Mouse (Mus musculus) ZHBTc4 (cell line): ENCODE data around the gene Mboat1.

ENCODE experiments used
- DNase-seq: peaks from one replicate; pipeline ENCODE4 v3.0.0-alpha.2; 2011; ENCODE audit warnings: low read depth, low spot score

Mboat1 gene

DNA sequence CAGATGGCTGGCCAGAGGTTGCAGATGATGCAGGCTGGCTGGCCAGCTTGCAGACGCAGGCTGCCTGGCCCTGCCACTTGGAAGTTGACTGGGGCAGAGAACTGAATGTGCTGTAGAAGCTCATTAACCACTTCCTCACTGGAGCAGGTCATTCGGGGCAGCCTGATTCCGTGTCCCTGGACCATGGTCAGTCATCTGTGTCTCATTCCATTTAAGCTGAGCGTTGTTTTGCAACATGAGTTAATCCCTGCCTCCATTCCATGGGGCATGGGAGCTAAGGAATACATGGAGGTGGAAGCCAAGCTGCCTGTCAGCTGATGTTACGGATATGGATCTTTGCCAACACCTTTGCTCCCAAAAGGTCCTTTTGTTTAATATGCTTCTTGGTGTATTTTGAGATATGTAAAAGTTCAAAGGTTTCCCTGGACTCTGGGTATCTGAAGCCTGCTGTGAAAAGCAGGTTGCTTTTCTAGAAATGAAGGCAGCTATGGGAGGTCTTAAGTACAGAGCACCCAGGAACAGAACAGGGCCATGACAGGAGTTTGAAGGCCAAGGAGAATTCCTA lies 114.1 kb downstream of the Mboat1 start:
- DNase-seq, result no peak

DNA sequence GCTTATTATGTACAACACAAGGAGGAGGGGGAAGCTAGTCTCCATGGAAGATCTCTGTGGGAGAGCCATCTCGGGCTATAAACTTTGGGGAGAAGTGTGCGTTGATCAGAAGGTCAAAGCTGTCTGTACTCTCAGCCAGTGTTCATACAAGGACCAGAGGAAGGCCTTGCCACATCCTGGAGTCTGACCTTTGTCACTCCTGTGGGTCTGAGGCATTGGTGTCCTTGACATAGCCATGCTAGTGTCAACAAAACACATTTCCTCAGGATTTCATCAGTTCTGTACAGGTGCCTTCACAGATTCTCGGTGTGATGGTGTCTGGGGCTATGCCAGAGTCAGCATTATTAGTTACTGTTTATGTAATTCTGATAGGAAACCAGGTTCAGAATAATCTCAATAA lies 115.1 kb downstream of the Mboat1 start:
- no peak for DNase-seq

DNA sequence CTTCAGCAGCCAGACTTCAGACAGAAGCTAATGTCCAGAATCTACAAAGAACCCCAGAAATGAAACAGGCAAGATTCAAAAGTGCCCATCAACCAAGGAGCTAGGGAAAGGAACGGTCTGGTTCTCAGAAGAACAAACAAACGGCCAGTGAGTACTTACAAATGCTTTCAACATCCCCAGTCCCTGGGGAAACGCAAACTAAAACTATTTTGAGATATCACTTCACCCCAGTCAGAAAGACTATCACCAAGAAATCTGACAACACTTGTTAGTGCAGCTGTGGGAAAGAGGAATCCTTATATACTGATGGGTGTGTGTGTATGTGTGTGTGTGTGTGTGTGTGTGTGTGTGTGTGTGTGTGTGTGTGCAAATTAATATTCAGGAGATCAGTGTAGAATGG lies 116.4 kb downstream of the Mboat1 start:
- no peak for DNase-seq

DNA sequence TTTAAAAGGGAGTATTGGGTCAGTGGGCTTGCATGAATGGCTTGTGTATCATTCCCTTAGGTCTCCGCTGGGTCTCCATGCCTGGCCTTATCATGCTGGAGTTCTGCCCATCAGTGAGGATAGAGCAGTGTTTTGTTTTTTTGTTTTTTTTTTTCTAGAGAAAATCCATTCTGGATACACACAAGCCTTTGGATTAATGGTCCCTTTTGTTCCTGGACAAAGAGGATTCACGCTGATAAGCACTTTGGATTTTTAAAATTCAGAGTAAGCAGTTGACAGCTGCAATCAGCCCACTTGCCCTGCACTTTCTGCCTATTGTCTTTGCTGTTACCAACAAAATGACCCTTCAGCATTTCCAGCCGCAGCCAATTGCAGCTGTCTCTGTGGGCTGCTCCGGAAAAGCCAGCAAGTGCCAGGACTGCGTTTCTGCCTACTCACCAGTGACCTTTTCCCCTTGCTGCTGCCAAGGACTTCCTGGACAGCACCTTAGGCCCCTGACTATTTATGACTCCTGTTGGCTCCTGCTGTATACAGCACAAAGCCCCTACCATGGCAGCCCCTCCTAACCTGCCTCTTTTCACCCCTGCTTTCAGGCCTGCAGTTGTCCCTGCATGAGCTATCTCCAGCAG lies 117.5 kb downstream of the Mboat1 start:
- peak; percentile 36 for DNase-seq

DNA sequence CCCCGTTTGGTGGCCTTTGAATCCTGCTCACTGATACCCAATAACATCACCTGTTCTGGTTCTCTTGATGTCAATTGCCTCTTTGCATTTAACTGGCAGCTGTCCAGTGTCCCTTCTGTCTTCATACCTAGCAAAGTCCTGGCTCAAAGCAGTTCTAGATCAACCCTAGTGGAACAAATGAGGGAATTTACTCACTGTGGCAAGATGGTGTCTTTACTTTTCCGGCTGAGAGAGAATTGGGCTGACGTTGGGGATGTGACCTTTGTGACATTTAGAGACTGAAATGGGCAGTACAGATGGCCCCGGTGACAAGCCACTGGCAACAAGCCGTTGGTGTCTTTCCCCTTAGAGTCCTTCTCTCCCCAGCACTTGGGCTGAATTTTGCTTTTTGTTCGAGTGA lies 118.1 kb downstream of the Mboat1 start:
- no peak for DNase-seq

DNA sequence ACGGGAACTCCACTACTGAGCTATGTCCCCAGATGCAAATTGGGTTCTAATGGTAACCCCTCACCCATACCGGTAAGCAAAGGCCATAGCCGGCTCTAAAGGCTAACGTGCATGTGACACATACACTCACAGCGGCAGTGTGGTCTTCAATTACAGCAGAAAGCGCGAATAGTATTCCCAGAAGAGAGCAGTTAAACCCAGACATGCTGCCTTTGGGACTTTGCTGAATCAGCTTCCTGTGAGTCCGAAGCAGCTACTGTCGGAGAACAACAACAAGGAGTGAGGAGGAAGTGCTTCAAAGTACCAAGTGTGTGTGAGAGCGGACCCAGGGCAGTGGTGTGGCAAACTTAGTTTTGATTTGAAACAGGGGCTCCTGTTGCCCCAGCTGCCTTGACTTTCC lies 122.5 kb downstream of the Mboat1 start:
- DNase-seq, result no peak

DNA sequence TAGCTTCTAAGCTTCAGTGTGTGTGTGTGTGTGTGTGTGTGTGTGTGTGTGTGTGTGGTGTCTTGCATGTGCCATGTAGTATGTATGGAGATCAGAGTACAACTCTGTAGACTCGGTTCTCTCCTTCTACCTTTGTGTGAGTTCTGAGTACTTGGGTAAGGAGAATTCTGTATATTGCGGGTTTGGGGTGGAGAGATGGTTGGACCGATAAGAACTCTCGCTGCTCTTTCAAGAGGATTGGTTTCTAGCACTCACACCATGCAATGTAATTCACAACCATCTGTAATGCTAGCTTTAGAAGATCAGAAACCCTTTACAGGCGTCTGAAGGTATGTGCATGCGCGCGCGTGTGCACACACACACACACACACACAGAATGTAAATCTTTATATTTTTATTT lies 123.0 kb downstream of the Mboat1 start:
- no peak for DNase-seq

DNA sequence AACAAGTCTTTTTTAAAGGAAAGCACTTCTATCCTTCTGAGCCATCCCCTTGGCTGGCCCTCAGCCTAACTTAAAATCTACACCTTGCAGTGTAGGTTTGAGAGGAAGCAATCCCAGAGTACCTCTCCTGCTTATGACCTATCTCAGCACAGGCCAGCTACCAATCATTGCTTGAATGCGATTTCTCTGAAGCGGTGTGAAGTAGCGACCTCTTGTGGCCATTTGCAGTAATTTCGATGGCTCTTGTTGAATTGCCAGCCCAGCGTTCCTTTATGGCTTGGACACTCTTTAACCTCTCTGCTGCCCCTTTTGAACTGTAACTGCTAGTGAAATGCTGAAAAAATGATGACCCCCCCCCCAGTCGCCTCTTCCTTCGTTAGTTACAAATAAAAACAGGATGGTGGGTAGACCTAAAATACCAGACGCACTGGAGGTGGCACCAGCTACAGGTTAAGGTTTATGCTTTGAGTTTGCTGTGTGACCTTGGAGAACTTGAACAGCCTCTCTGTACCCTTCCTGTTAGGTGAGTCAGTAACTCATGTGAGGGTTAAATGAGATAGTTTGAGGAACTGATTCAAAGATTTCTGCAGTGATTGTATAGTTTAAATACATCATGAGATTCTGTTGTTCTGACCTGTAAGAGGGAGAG lies 123.7 kb downstream of the Mboat1 start:
- peak; percentile 89 for DNase-seq

DNA sequence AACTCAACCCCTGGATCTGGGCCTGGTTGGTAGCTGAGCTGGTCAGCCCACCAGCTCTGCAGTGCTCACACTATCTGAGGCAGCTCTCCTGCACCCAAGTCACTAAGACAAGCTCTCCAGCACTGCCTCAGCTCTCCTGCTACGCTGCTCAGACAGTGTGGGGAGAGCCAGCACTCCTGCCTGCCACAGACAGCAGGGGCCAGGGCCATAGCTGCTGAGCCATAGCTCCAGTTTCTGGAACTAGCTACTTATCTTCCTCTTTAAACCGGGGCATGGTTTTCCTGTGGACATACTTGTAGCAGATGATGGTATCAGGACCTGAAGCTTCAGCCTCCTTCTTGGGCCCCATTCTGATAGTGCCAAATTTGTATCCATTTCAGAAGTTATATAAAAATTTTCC lies 127.4 kb downstream of the Mboat1 start:
- no peak for DNase-seq

DNA sequence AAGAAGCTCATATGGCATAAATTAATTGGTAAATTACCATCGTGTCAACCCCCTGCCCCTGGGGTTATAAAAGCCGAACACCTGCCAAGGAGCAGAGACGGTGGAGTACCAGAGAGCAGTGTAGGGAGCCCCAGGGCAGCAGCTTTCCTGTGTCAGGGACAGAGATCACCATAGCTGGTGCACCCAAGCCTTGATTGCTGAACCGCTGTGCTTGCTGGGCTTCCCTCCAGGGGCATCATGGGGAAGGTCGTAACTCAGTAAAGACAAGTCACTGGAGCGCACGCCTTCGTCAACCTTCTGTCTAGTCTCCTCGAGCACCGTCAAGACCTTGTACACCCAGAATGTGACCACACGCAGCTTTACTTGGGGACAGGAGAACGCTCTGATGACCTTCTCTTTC lies 128.0 kb downstream of the Mboat1 start:
- no peak for DNase-seq

DNA sequence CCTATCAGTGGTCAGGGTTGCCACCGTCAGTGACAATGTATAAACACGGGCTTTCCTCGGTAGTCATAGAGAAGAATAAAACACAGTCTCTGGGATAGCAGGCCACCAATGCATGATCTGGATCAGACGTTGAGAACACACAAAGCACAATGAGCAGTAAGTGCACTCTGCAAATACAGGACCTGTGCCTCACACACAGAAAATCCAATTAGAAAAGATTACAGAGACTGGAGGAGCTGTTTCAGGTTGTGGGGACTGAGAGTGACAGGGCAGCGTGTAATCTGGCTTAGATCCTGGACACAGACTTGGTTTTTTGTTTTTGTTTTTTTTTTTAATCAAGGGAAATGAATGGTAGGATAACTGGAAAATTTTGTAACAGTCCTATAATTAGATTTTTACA lies 128.5 kb downstream of the Mboat1 start:
- no peak for DNase-seq

DNA sequence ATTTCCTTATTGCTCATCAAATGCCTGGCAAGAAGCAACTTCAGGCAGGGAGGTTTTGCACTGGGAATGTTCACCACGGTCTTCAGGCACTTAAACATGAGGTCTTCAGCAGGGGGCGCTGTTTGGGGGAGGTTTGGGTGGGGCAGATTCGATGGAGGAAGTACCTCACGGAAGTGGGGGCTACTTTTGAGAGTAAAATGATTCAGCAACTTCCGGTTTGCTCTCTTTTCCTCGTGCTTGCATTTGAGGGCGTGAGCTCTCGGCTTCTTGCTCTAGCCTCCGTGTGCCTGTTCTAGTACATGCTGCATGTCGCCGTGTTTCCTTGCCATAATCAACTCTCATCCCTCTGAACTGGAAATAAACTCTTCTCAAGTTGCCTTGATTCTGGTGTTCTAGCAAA lies 129.7 kb downstream of the Mboat1 start:
- DNase-seq, result peak; percentile 59

DNA sequence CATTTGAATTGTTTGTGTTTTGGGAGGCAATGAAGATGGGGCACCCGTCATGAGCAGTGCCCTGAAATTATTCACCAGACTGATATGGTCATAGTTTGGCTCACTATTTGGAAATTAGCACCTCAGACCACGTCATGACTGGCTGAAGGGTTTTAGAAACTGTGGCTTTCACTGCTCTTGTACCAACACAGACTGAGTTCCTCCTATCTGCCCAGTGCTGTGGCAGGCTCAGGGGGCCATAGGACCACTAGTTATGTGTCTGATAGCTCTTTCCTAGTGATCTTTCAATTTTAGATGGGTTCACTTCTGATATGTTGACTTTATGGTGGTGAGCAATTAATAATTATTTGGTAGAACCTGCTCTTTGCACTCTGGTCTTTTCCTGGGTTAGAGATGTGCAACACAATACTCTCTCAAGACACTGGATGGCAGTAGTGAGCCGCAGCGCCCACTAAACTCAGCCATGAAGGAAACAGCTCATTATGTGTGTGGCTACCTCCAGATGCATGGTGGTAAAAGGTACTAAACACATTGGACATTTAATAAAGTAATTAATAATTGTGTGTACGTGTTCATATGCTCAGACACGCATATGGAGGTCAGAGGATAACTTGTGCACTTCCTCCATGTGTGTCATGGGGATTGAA lies 135.9 kb downstream of the Mboat1 start:
- peak; percentile 58 for DNase-seq
